Mouse (Mus musculus) embryonic facial prominence, embryonic 14.5 days (tissue): ENCODE measurements at regions not wholly inside any gene's neighbourhood (a gene's known extent, or its start where the extent isn't known, plus 50 kb on each side); places are given as distances from the start of the nearest gene placed in this dataset.
A peak's percentile ranks its signal among the peaks of the same experiment; 100 is the strongest.

Experiments used
- ATAC-seq: fragments of 200-750 bp; cut with Nextera tagmentation; 2 replicates; pipeline ENCODE4 v1.8.0; 2017; ENCODE audit warnings: low read depth, moderate number of reproducible peaks, moderate TSS enrichment
- DNase-seq: peaks from one replicate; pipeline ENCODE4 v3.0.0-alpha.2; 2015; ENCODE audit warnings: low spot score
- H3K27ac ChIP-seq: fragments of 300-500 bp; sonication (generic); replicated peaks from 2 replicates; pipeline ENCODE4 v1.5.1; 2014; ENCODE audit warnings: low read depth, mild to moderate bottlenecking, low read length, moderate library complexity
- H3K27me3 ChIP-seq: fragments of 300-500 bp; sonication (generic); replicated peaks from 2 replicates; pipeline ENCODE4 v1.6.1; 2014; ENCODE audit warnings: low read length; ENCODE audit not compliant: control insufficient read depth, insufficient read depth
- H3K36me3 ChIP-seq: fragments of 300-500 bp; sonication (generic); 2 replicates; pipeline ENCODE4 v1.6.1; 2014; ENCODE audit warnings: low read length, mixed read lengths; ENCODE audit not compliant: control insufficient read depth, insufficient read depth
- H3K4me1 ChIP-seq: fragments of 300-500 bp; sonication (generic); 2 replicates; pipeline ENCODE4 v1.6.1; 2014; ENCODE audit warnings: antibody characterized with exemption, low read length; ENCODE audit not compliant: control insufficient read depth, insufficient read depth
- H3K4me2 ChIP-seq: fragments of 300-500 bp; sonication (generic); 2 replicates; pipeline ENCODE4 v1.6.1; 2014; ENCODE audit warnings: low read depth, mild to moderate bottlenecking, low read length, moderate library complexity, mixed read lengths
- H3K4me3 ChIP-seq: fragments of 300-500 bp; sonication (generic); 2 replicates; pipeline ENCODE4 v1.5.1; 2014; ENCODE audit warnings: low read depth, mild to moderate bottlenecking, low read length
- H3K9ac ChIP-seq: fragments of 300-500 bp; sonication (generic); 2 replicates; pipeline ENCODE4 v1.6.1; 2014; ENCODE audit warnings: low read depth, mild to moderate bottlenecking, low read length, moderate library complexity, mixed read lengths
- H3K9me3 ChIP-seq: fragments of 300-500 bp; sonication (generic); 2 replicates; pipeline ENCODE4 v1.6.1; 2016; ENCODE audit warnings: low read length; ENCODE audit not compliant: control insufficient read depth
- WGBS: fragments of 180-500 bp; shearing (Covaris S2); extraction: QIAGEN DNeasy Blood & Tissue Kit; methylation state at CpG from one replicate; pipeline ENCODE4 v1.1.7; 2014; 5-methylcytosine and 5-hydroxymethylcytosine counted together

GRCm38 (mm10) chr1:73857497-73857896 is 266.8 kb downstream of the Tns1 start:
- Histone ChIP-seq H3K27me3 (no peaks in the 10 kb centered on the region), H3K4me3 (no peak overlapping the region), H3K9ac (no peak overlapping the region), H3K4me1 (peaks cover 13% of the 10 kb centered on the region), H3K36me3 (no peaks in the 10 kb centered on the region), H3K4me2 (no peak overlapping the region), H3K9me3 (no peaks in the 10 kb centered on the region), H3K27ac (peak overlapping the region; percentile 6; the same call in 1 of the 2 replicates)
- no peak for ATAC-seq
- 27% methylated on average over 5 of the region's 5 CpGs for WGBS
- DNase-seq, result peak; percentile 58

DNA sequence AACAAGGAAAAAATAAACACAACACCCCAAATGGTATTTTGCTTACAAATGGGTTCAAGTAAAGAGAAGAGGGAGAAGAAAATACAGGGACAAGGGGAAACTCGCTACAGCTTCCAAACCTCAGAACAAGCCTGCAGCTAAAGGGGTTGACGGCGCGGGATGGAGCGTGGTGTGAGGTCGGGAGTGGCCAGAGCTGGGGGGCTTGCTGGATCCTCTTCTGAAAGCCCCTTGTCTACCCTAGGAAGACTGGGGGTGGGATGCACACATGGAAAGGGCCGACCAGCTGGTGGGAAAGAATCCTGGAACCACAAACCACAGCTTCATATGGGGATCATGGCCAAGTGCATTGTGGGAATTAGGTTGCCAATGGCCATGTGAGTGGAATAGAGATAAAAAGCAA is 267.4 kb downstream of the Tns1 start:
- Histone ChIP-seq H3K27me3 (no peaks in the 10 kb centered on the region), H3K9ac (no peak overlapping the region), H3K4me1 (peaks cover 10% of the 10 kb centered on the region), H3K9me3 (no peaks in the 10 kb centered on the region), H3K4me3 (no peak overlapping the region), H3K36me3 (no peaks in the 10 kb centered on the region), H3K4me2 (no peak overlapping the region), H3K27ac (peak overlapping the region; percentile 6; the same call in 1 of the 2 replicates)
- peak; percentile 65 for DNase-seq
- peak; percentile 62; the same call in 1 of the 2 replicates for ATAC-seq
- WGBS, result 70% methylated on average over 7 of the region's 7 CpGs

- DNase-seq, result no peak
- H3K9ac ChIP-seq, result no peak overlapping the region
- no peak overlapping the region for H3K4me2 ChIP-seq
- no peaks in the 10 kb centered on the region for H3K27me3 ChIP-seq
- no peaks in the 10 kb centered on the region for H3K9me3 ChIP-seq
- no peak overlapping the region for H3K4me3 ChIP-seq
- WGBS, result 79% methylated on average over 4 of the region's 4 CpGs
- peaks cover 10% of the 10 kb centered on the region for H3K4me1 ChIP-seq
- no peak for ATAC-seq
- no peak overlapping the region for H3K27ac ChIP-seq
- no peaks in the 10 kb centered on the region for H3K36me3 ChIP-seq
Observed at GRCm38 (mm10) chr1:73855306-73855705, 268.9 kb downstream of the Tns1 start.

GRCm38 (mm10) chr1:73853851-73854250 is 270.4 kb downstream of the Tns1 start:
- peak; percentile 22 for DNase-seq
- 83% methylated on average over 11 of the region's 11 CpGs for WGBS

GRCm38 (mm10) chr1:73850173-73851014 is 273.9 kb downstream of the Tns1 start:
- no peak overlapping the region for H3K9ac ChIP-seq
- 69% methylated on average over 11 of the region's 11 CpGs for WGBS
- peak; percentile 71 for DNase-seq

More at GRCm38 (mm10) chr1:73853851-73854250, 270.4 kb downstream of the Tns1 start:
- Histone ChIP-seq H3K4me3 (no peak overlapping the region), H3K9ac (no peak overlapping the region), H3K9me3 (no peaks in the 10 kb centered on the region), H3K36me3 (no peaks in the 10 kb centered on the region), H3K27ac (no peak overlapping the region), H3K4me1 (peaks cover 10% of the 10 kb centered on the region), H3K4me2 (no peak overlapping the region), H3K27me3 (no peaks in the 10 kb centered on the region)
- ATAC-seq, result no peak

DNA sequence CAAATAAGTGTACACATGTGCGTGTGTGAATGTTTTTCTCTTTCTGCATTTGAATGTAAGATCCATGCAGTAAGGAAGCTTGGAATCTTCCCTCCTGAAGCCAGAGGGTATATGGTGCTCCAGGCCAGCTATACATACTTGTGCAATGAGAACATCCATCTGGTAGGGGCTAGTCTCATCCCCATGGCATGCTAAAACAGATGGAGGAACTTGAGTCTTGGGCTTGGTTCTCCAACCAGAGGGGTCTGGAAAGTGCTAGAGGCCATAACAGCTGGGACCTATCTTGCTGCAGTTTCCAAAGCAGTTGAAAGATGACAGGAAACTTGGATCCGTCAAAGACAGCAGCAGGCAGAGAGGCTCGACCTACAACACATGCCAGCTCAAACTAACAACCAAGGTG is 275.9 kb downstream of the Tns1 start:
- no peak overlapping the region for H3K4me3 ChIP-seq
- H3K36me3 ChIP-seq, result no peaks in the 10 kb centered on the region
- H3K4me1 ChIP-seq, result peaks cover 12% of the 10 kb centered on the region
- ATAC-seq, result peak; percentile 63; the same call in 1 of the 2 replicates
- no peak overlapping the region for H3K4me2 ChIP-seq
- DNase-seq, result peak; percentile 64
- H3K9ac ChIP-seq, result no peak overlapping the region
- WGBS, result 57% methylated on average over 3 of the region's 3 CpGs
- no peaks in the 10 kb centered on the region for H3K27me3 ChIP-seq
- no peaks in the 10 kb centered on the region for H3K9me3 ChIP-seq
- peak overlapping the region; percentile 33; the same call in 1 of the 2 replicates for H3K27ac ChIP-seq

More at GRCm38 (mm10) chr1:73850173-73851014, 273.9 kb downstream of the Tns1 start:
- Histone ChIP-seq H3K4me3 (no peak overlapping the region), H3K27ac (no peak overlapping the region), H3K27me3 (no peaks in the 10 kb centered on the region), H3K4me1 (peaks cover 12% of the 10 kb centered on the region), H3K4me2 (no peak overlapping the region), H3K9me3 (no peaks in the 10 kb centered on the region), H3K36me3 (no peaks in the 10 kb centered on the region)
- ATAC-seq, result peak; percentile 64

DNA sequence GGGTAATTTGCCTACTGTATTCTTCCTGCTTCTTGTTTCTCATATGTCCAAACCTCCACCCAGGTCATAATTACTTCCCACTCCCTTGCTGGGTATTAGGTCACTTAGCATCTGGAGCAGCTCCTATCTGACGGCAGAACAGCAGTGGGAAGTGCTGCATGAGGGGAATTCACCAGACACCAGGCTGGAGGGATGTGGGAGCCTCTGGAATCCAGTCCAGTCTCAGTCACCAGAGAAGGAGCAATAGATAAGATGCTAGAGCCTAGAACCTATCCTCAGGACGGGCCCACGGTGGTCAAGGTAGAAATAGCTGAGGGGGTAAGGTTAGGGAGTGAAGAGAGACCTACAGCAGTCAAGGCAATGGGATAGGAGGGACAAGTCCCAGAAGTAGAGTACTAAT is 277.1 kb downstream of the Tns1 start:
- H3K9ac ChIP-seq, result no peak overlapping the region
- H3K4me3 ChIP-seq, result no peak overlapping the region
- no peaks in the 10 kb centered on the region for H3K27me3 ChIP-seq
- no peak overlapping the region for H3K4me2 ChIP-seq
- H3K9me3 ChIP-seq, result no peaks in the 10 kb centered on the region
- DNase-seq (no peak), ATAC-seq (no peak)
- no peak overlapping the region for H3K27ac ChIP-seq
- no peaks in the 10 kb centered on the region for H3K36me3 ChIP-seq
- peaks cover 18% of the 10 kb centered on the region for H3K4me1 ChIP-seq
- WGBS, result 80% methylated on average over 3 of the region's 3 CpGs

GRCm38 (mm10) chr1:73845115-73845514 is 279.1 kb downstream of the Tns1 start:
- 74% methylated on average over 5 of the region's 5 CpGs for WGBS
- peaks cover 18% of the 10 kb centered on the region for H3K4me1 ChIP-seq
- H3K27me3 ChIP-seq, result no peaks in the 10 kb centered on the region
- H3K4me3 ChIP-seq, result no peak overlapping the region
- no peak overlapping the region for H3K4me2 ChIP-seq
- no peak overlapping the region for H3K27ac ChIP-seq
- no peak overlapping the region for H3K9ac ChIP-seq
- DNase-seq (no peak), ATAC-seq (no peak)
- H3K36me3 ChIP-seq, result no peaks in the 10 kb centered on the region
- no peaks in the 10 kb centered on the region for H3K9me3 ChIP-seq

- H3K27ac ChIP-seq, result no peak overlapping the region
- no peak overlapping the region for H3K4me2 ChIP-seq
- ATAC-seq (no peak), DNase-seq (no peak)
- no peaks in the 10 kb centered on the region for H3K27me3 ChIP-seq
- no peaks in the 10 kb centered on the region for H3K9me3 ChIP-seq
- no peak overlapping the region for H3K9ac ChIP-seq
- no peak overlapping the region for H3K4me3 ChIP-seq
- WGBS, result 71% methylated on average over 3 of the region's 3 CpGs
- H3K4me1 ChIP-seq, result peaks cover 18% of the 10 kb centered on the region
- H3K36me3 ChIP-seq, result no peaks in the 10 kb centered on the region
Observed at GRCm38 (mm10) chr1:73844574-73844973, 279.7 kb downstream of the Tns1 start.
